Mouse (Mus musculus) neural tube, embryonic 15.5 days (tissue): ENCODE data around the gene Pced1b. TPM values are rescaled to one million over a fixed set of nuclear protein-coding genes. Genes with fewer than 3 reads are reported as not detected.
A peak's percentile ranks its signal among the peaks of the same experiment; 100 is the strongest.

ENCODE experiments used
- ATAC-seq: fragments of 200-750 bp; cut with Nextera tagmentation; 2 replicates; pipeline ENCODE4 v1.8.0; 2017; ENCODE audit warnings: mild to moderate bottlenecking, moderate TSS enrichment, moderate library complexity; ENCODE audit not compliant: low FRiP score
- H3K27ac ChIP-seq: fragments of 300-500 bp; sonication (generic); replicated peaks from 2 replicates; pipeline ENCODE4 v1.5.1; 2015; ENCODE audit warnings: mild to moderate bottlenecking, inconsistent platforms
- H3K27me3 ChIP-seq: fragments of 300-500 bp; sonication (generic); replicated peaks from 2 replicates; pipeline ENCODE4 v1.6.1; 2015; ENCODE audit warnings: inconsistent platforms
- H3K36me3 ChIP-seq: fragments of 300-500 bp; sonication (generic); 2 replicates; pipeline ENCODE4 v1.6.1; 2015; ENCODE audit warnings: inconsistent platforms
- H3K4me1 ChIP-seq: fragments of 300-500 bp; sonication (generic); 2 replicates; pipeline ENCODE4 v1.6.1; 2015; ENCODE audit warnings: inconsistent platforms
- H3K4me2 ChIP-seq: fragments of 300-500 bp; sonication (generic); 2 replicates; pipeline ENCODE4 v1.6.1; 2015; ENCODE audit warnings: inconsistent platforms, mild to moderate bottlenecking, moderate library complexity
- H3K4me3 ChIP-seq: fragments of 300-500 bp; sonication (generic); replicated peaks from 2 replicates; pipeline ENCODE4 v1.5.1; 2015; ENCODE audit warnings: mild to moderate bottlenecking, inconsistent platforms
- H3K9ac ChIP-seq: fragments of 300-500 bp; sonication (generic); replicated peaks from 2 replicates; pipeline ENCODE4 v1.6.1; 2015; ENCODE audit warnings: mild to moderate bottlenecking, inconsistent platforms
- H3K9me3 ChIP-seq: fragments of 300-500 bp; sonication (generic); replicated peaks from 2 replicates; pipeline ENCODE4 v1.6.1; 2016; ENCODE audit warnings: inconsistent platforms
- WGBS: fragments of 180-500 bp; shearing (Covaris S2); methylation state at CpG from one replicate; pipeline ENCODE4 v1.1.7; 2015; ENCODE audit warnings: mixed read lengths; 5-methylcytosine and 5-hydroxymethylcytosine counted together
- polyA plus RNA-seq: library from polyadenylated mRNA; unstranded; fragments of >200 nt; fragmentation: Nextera tagmentation; extraction: Ambion mirVana; gene quantifications from 2 replicates; pipeline ENCODE4 v1.2.1, GENCODE M21; 2015

The Pced1b gene
- polyA plus RNA-seq, 1 experiment from 2014 or later: 4.0 TPM

GRCm38 (mm10) chr15:97235183-97235582 is 11.7 kb upstream of the Pced1b start:
- no peaks in the 10 kb centered on the region for H3K9me3 ChIP-seq
- no peaks in the 10 kb centered on the region for H3K27me3 ChIP-seq
- no peak overlapping the region for H3K4me3 ChIP-seq
- no peak overlapping the region for H3K9ac ChIP-seq
- ATAC-seq: no peak
- no peak overlapping the region for H3K4me2 ChIP-seq
- 34% methylated on average over 7 of the region's 7 CpGs for WGBS
- H3K36me3 ChIP-seq: peaks cover 4% of the 10 kb centered on the region; the same call in 1 of the 2 replicates
- no peaks in the 10 kb centered on the region for H3K4me1 ChIP-seq
- H3K27ac ChIP-seq: no peak overlapping the region

- no peaks in the 10 kb centered on the region for H3K4me1 ChIP-seq
- no peak for ATAC-seq
- no peak overlapping the region for H3K27ac ChIP-seq
- no peak overlapping the region for H3K9ac ChIP-seq
- peaks cover 4% of the 10 kb centered on the region; the same call in 1 of the 2 replicates for H3K36me3 ChIP-seq
- no peaks in the 10 kb centered on the region for H3K9me3 ChIP-seq
- 53% methylated on average over 9 of the region's 9 CpGs for WGBS
- H3K4me3 ChIP-seq: no peak overlapping the region
- no peaks in the 10 kb centered on the region for H3K27me3 ChIP-seq
- H3K4me2 ChIP-seq: no peak overlapping the region
Measured at GRCm38 (mm10) chr15:97236943-97237342, 10.0 kb upstream of the Pced1b start.

GRCm38 (mm10) chr15:97245392-97245791 is 1.5 kb upstream of the Pced1b start:
- Histone ChIP-seq H3K27ac (no peak overlapping the region), H3K4me2 (peak overlapping the region; percentile 7; the same call in 1 of the 2 replicates), H3K9ac (no peak overlapping the region), H3K9me3 (no peaks in the 10 kb centered on the region), H3K4me1 (peaks cover 29% of the 10 kb centered on the region), H3K27me3 (peaks cover 13% of the 10 kb centered on the region), H3K4me3 (no peak overlapping the region), H3K36me3 (no peaks in the 10 kb centered on the region)
- 86% methylated on average over 18 of the region's 18 CpGs for WGBS
- no peak for ATAC-seq

- no peak overlapping the region; the same call in 1 of the 2 replicates for H3K9ac ChIP-seq
- H3K36me3 ChIP-seq: no peaks in the 10 kb centered on the region
- peaks cover 29% of the 10 kb centered on the region for H3K4me1 ChIP-seq
- WGBS: 28% methylated on average over 14 of the region's 14 CpGs
- peak overlapping the region; percentile 81 for H3K4me2 ChIP-seq
- H3K27ac ChIP-seq: no peak overlapping the region
- no peak for ATAC-seq
- H3K27me3 ChIP-seq: peaks cover 13% of the 10 kb centered on the region
- H3K9me3 ChIP-seq: no peaks in the 10 kb centered on the region
- peak overlapping the region; percentile 75 for H3K4me3 ChIP-seq
Measured at GRCm38 (mm10) chr15:97246256-97246655, 651 bp upstream of the Pced1b start.

GRCm38 (mm10) chr15:97247791-97248161 is 869 bp downstream of the Pced1b start:
- peak; percentile 42; the same call in 1 of the 2 replicates for ATAC-seq

GRCm38 (mm10) chr15:97248296-97248695 is 1.4 kb downstream of the Pced1b start:
- H3K27ac ChIP-seq: 0 out of 2 replicates have a peak overlapping the region, but pooled peaks have one; percentile 86
- peaks cover 21% of the 10 kb centered on the region for H3K4me1 ChIP-seq
- H3K4me3 ChIP-seq: peak overlapping the region; percentile 75
- H3K36me3 ChIP-seq: no peaks in the 10 kb centered on the region
- WGBS: 52% methylated on average over 8 of the region's 8 CpGs
- H3K9ac ChIP-seq: peak overlapping the region; percentile 89
- H3K4me2 ChIP-seq: peak overlapping the region; percentile 81
- peaks cover 13% of the 10 kb centered on the region for H3K27me3 ChIP-seq
- ATAC-seq: no peak
- H3K9me3 ChIP-seq: no peaks in the 10 kb centered on the region

More at GRCm38 (mm10) chr15:97247791-97248161, 869 bp downstream of the Pced1b start:
- 1% methylated on average over 14 of the region's 14 CpGs for WGBS
- H3K4me2 ChIP-seq: peak overlapping the region; percentile 81
- no peaks in the 10 kb centered on the region for H3K9me3 ChIP-seq
- no peaks in the 10 kb centered on the region for H3K36me3 ChIP-seq
- peaks cover 27% of the 10 kb centered on the region for H3K4me1 ChIP-seq
- H3K9ac ChIP-seq: peak overlapping the region; percentile 89
- peaks cover 13% of the 10 kb centered on the region for H3K27me3 ChIP-seq
- peak overlapping the region; percentile 75 for H3K4me3 ChIP-seq
- H3K27ac ChIP-seq: peak overlapping the region; percentile 86

- no peak for ATAC-seq
- 95% methylated on average over 10 of the region's 10 CpGs for WGBS
- H3K27ac ChIP-seq: no peak overlapping the region
- no peaks in the 10 kb centered on the region for H3K36me3 ChIP-seq
- H3K27me3 ChIP-seq: peaks cover 13% of the 10 kb centered on the region
- no peaks in the 10 kb centered on the region for H3K9me3 ChIP-seq
- no peak overlapping the region for H3K4me3 ChIP-seq
- H3K4me2 ChIP-seq: no peak overlapping the region
- H3K4me1 ChIP-seq: peaks cover 17% of the 10 kb centered on the region
- no peak overlapping the region for H3K9ac ChIP-seq
Measured at GRCm38 (mm10) chr15:97249322-97249721, 2.4 kb downstream of the Pced1b start.

GRCm38 (mm10) chr15:97252493-97253034 is 5.7 kb downstream of the Pced1b start:
- no peak overlapping the region for H3K4me3 ChIP-seq
- peaks cover 6% of the 10 kb centered on the region for H3K4me1 ChIP-seq
- no peaks in the 10 kb centered on the region for H3K36me3 ChIP-seq
- H3K4me2 ChIP-seq: no peak overlapping the region
- ATAC-seq: no peak
- no peak overlapping the region for H3K27ac ChIP-seq
- H3K9ac ChIP-seq: no peak overlapping the region
- no peaks in the 10 kb centered on the region for H3K27me3 ChIP-seq
- no peaks in the 10 kb centered on the region for H3K9me3 ChIP-seq
- 84% methylated on average over 8 of the region's 8 CpGs for WGBS

GRCm38 (mm10) chr15:97254375-97254774 is 7.5 kb downstream of the Pced1b start:
- Histone ChIP-seq H3K4me1 (no peaks in the 10 kb centered on the region; the same call in 1 of the 2 replicates), H3K9me3 (no peaks in the 10 kb centered on the region), H3K4me3 (no peak overlapping the region), H3K36me3 (no peaks in the 10 kb centered on the region), H3K27me3 (no peaks in the 10 kb centered on the region), H3K27ac (no peak overlapping the region), H3K4me2 (no peak overlapping the region), H3K9ac (no peak overlapping the region)
- ATAC-seq: no peak
- 95% methylated on average over 4 of the region's 4 CpGs for WGBS

GRCm38 (mm10) chr15:97255800-97256199 is 8.9 kb downstream of the Pced1b start:
- H3K9ac ChIP-seq: no peak overlapping the region
- H3K4me1 ChIP-seq: no peaks in the 10 kb centered on the region; the same call in 1 of the 2 replicates
- H3K27me3 ChIP-seq: no peaks in the 10 kb centered on the region
- H3K4me3 ChIP-seq: no peak overlapping the region
- no peaks in the 10 kb centered on the region for H3K36me3 ChIP-seq
- H3K4me2 ChIP-seq: no peak overlapping the region
- no peaks in the 10 kb centered on the region for H3K9me3 ChIP-seq
- 88% methylated on average over 3 of the region's 3 CpGs for WGBS
- H3K27ac ChIP-seq: no peak overlapping the region
- no peak for ATAC-seq

- WGBS: 96% methylated on average over 11 of the region's 11 CpGs
- Histone ChIP-seq H3K27ac (no peak overlapping the region), H3K9me3 (no peaks in the 10 kb centered on the region), H3K36me3 (no peaks in the 10 kb centered on the region), H3K27me3 (no peaks in the 10 kb centered on the region), H3K4me1 (no peaks in the 10 kb centered on the region; the same call in 1 of the 2 replicates), H3K4me3 (no peak overlapping the region), H3K4me2 (no peak overlapping the region), H3K9ac (no peak overlapping the region)
- ATAC-seq: no peak
Measured at GRCm38 (mm10) chr15:97256411-97256810, 9.5 kb downstream of the Pced1b start.

GRCm38 (mm10) chr15:97257206-97257775 is 10.4 kb downstream of the Pced1b start:
- Histone ChIP-seq H3K27ac (no peak overlapping the region), H3K4me1 (no peaks in the 10 kb centered on the region; the same call in 1 of the 2 replicates), H3K4me2 (no peak overlapping the region), H3K9ac (no peak overlapping the region), H3K4me3 (no peak overlapping the region), H3K9me3 (no peaks in the 10 kb centered on the region), H3K27me3 (no peaks in the 10 kb centered on the region), H3K36me3 (no peaks in the 10 kb centered on the region)
- ATAC-seq: no peak
- WGBS: 81% methylated on average over 8 of the region's 8 CpGs
